Mouse (Mus musculus) lung, embryonic 15.5 days (tissue): Measurements from ENCODE around the gene Rcor1. TPM values are rescaled to one million over a fixed set of nuclear protein-coding genes. Genes with fewer than 3 reads are reported as not detected.

Source experiments
- ATAC-seq: fragments of 200-750 bp; cut with Nextera tagmentation; 2 replicates; pipeline ENCODE4 v1.8.0; 2017; ENCODE audit warnings: moderate number of reproducible peaks, borderline replicate concordance; ENCODE audit not compliant: low FRiP score, low TSS enrichment; ENCODE audit errors: extremely low read depth
- H3K27ac ChIP-seq: fragments of 300-500 bp; sonication (generic); 2 replicates; pipeline ENCODE4 v1.5.1; 2015; ENCODE audit warnings: moderate library complexity, mild to moderate bottlenecking, inconsistent platforms
- H3K27me3 ChIP-seq: fragments of 300-500 bp; sonication (generic); 2 replicates; pipeline ENCODE4 v1.6.1; 2015; ENCODE audit warnings: inconsistent platforms
- H3K36me3 ChIP-seq: fragments of 300-500 bp; sonication (generic); 2 replicates; pipeline ENCODE4 v1.6.1; 2015; ENCODE audit warnings: inconsistent platforms
- H3K4me1 ChIP-seq: fragments of 300-500 bp; sonication (generic); 2 replicates; pipeline ENCODE4 v1.6.1; 2015; ENCODE audit warnings: inconsistent platforms
- H3K4me2 ChIP-seq: fragments of 300-500 bp; sonication (generic); 2 replicates; pipeline ENCODE4 v1.6.1; 2015; ENCODE audit warnings: inconsistent platforms, mild to moderate bottlenecking, moderate library complexity
- H3K4me3 ChIP-seq: fragments of 300-500 bp; sonication (generic); 2 replicates; pipeline ENCODE4 v1.5.1; 2015; ENCODE audit warnings: mild to moderate bottlenecking, inconsistent platforms
- H3K9ac ChIP-seq: fragments of 300-500 bp; sonication (generic); 2 replicates; pipeline ENCODE4 v1.6.1; 2015; ENCODE audit warnings: inconsistent platforms
- H3K9me3 ChIP-seq: fragments of 300-500 bp; sonication (generic); 2 replicates; pipeline ENCODE4 v1.6.1; 2016; ENCODE audit warnings: inconsistent platforms
- WGBS: fragments of 180-500 bp; shearing (Covaris S2); methylation state at CpG from one replicate; pipeline ENCODE4 v1.1.7; 2015; 5-methylcytosine and 5-hydroxymethylcytosine counted together
- polyA plus RNA-seq: library from polyadenylated mRNA; unstranded; fragments of >200 nt; fragmentation: Nextera tagmentation; extraction: Ambion mirVana; gene quantifications from 2 replicates; pipeline ENCODE4 v1.2.1, GENCODE M21; 2015

The Rcor1 gene
- polyA plus RNA-seq, 1 experiment from 2014 or later, result 10.9 TPM

DNA sequence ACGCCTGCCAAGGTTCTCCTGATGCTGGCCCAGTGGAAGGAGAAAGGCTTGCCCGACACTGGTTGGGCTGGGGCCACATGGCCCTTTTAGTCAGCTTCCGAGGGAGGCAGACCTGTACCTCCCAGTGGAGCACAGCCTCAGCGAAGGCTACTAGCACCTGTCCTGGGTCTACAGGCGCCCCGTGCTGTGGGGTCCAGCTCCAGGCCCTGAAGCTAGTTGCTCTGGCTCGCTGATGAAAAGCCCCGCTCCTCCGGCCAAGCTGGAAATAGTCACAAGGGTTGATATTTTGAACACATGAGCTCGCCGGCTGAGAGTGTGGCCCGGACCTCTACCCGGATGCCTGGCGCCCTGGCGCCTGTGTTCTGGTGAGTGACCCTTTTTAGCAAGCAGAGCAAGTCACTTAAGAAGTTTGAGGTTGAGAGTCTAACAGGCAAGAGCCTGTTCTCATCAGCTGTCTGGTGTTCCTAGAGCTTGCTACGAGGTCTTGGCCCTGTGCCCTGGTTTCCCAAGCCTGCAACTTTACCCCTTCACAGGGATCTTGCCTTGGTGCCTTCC, 104.4 kb downstream of the Rcor1 start:
- Histone ChIP-seq H3K9ac (no peak overlapping the region), H3K4me1 (peaks cover 16% of the 10 kb centered on the region), H3K9me3 (no peaks in the 10 kb centered on the region), H3K27me3 (no peaks in the 10 kb centered on the region), H3K36me3 (no peaks in the 10 kb centered on the region), H3K4me3 (no peak overlapping the region), H3K4me2 (peak overlapping the region; percentile 28), H3K27ac (peak overlapping the region; percentile 54)
- ATAC-seq, result 0 out of 2 replicates have a peak, but pooled peaks have one; percentile 4
- WGBS, result 56% methylated on average over 16 of the region's 16 CpGs

DNA sequence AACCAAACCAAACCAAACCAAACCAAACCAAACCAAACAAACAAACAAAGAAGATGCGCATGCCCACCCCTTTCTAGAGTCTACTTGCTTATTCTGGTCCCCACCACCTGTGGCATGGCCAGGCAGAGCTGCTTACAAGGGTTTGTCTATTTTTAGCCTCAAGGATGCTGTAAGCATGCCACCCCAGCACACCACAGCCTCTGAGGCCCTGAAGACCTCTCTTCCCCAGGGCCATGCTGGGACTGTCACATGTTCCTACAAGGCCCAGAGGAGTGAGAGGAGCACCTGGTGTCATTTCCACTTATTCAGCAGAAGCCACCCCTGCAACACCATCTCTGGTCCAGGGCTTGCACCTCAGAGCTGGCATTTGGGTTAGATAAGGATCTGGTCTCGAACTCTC, 105.4 kb downstream of the Rcor1 start:
- peaks cover 16% of the 10 kb centered on the region for H3K4me1 ChIP-seq
- WGBS, result 85% methylated on average over 2 of the region's 2 CpGs
- no peak overlapping the region for H3K4me3 ChIP-seq
- H3K9me3 ChIP-seq, result no peaks in the 10 kb centered on the region
- H3K9ac ChIP-seq, result no peak overlapping the region
- no peaks in the 10 kb centered on the region for H3K36me3 ChIP-seq
- no peak overlapping the region for H3K4me2 ChIP-seq
- H3K27ac ChIP-seq, result no peak overlapping the region
- ATAC-seq, result no peak
- H3K27me3 ChIP-seq, result no peaks in the 10 kb centered on the region

DNA sequence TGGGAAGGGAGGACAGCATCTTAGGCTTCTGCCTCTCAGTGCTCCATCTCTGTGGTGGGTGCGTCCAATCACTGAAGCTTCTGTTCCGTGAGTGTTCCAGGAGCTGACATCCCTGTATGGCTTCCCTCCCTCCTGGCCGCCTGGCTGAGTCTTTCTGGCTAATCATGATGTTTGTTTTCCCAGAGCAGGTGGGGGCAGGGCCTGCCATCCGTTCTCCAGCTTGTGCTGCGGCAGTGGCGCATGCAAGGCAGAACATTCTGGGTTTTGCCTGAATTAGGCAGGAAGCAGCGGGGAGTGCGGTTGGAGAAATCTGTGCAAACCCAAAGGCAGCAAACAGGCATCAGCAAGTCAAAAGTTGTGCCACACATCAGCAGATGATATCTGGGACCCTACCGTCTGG, 106.1 kb downstream of the Rcor1 start:
- no peak for ATAC-seq
- H3K27me3 ChIP-seq, result no peaks in the 10 kb centered on the region
- H3K36me3 ChIP-seq, result no peaks in the 10 kb centered on the region
- H3K4me2 ChIP-seq, result no peak overlapping the region
- WGBS, result 29% methylated on average over 9 of the region's 9 CpGs
- H3K9me3 ChIP-seq, result no peaks in the 10 kb centered on the region
- H3K4me3 ChIP-seq, result no peak overlapping the region
- H3K4me1 ChIP-seq, result peaks cover 19% of the 10 kb centered on the region
- no peak overlapping the region for H3K27ac ChIP-seq
- H3K9ac ChIP-seq, result no peak overlapping the region

DNA sequence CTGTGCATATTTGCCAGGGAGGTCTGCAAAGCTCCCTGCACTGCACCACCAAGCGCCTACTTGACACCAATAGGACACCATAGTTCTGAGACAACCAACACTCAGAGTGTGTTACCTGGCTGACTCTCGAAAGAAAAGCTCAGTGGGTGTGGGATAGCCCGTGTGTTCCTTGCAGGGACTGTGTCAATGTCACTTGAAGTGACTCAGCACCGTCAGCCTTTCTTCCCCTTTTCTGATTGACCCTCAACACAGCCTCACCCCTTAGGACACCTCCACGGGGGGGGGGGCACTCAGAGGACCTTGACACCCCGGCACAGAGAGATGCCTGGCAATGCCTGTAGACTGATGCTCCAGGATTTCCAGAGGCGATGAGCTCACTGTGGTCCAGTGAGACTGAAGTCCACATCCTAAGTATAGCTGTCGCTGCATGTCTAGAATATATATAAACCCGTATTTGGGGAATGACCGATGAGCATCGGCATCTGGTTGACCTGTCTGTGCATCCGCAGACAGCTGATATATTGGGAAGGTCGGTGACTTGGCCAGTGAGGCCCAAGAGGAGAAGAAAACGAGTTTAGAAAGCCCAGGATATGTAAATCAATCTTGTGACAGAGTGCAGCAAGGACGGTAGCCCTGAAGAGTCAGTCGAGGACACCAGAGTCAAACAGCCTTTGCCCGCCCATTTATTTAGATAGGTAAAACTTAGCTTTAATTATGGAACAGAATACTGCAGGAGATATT, 110.5 kb downstream of the Rcor1 start:
- no peak overlapping the region for H3K9ac ChIP-seq
- no peak overlapping the region for H3K27ac ChIP-seq
- peaks cover 12% of the 10 kb centered on the region for H3K4me1 ChIP-seq
- H3K4me2 ChIP-seq, result no peak overlapping the region
- no peak overlapping the region for H3K4me3 ChIP-seq
- no peaks in the 10 kb centered on the region for H3K9me3 ChIP-seq
- no peaks in the 10 kb centered on the region for H3K36me3 ChIP-seq
- no peak for ATAC-seq
- WGBS, result 51% methylated on average over 17 of the region's 17 CpGs
- no peaks in the 10 kb centered on the region for H3K27me3 ChIP-seq

DNA sequence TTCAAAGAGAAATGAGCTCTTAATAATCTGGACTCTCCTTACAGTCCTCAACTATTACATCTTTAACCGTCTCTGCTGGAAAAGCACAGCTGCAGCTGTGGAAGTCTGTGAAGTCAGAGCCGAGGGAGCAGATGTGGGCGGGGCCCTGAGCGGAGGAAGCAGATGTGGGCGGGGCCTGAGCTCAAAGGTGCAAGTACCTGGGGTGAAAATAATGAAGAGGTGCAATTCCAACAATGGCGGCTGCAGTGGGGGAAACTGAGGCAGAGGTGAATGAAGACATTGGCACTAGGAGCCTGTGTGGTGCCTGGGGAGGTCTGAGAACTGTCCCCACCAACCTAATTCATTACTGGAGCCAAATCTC, 111.1 kb downstream of the Rcor1 start:
- H3K36me3 ChIP-seq, result no peaks in the 10 kb centered on the region
- peaks cover 12% of the 10 kb centered on the region for H3K4me1 ChIP-seq
- no peak for ATAC-seq
- no peaks in the 10 kb centered on the region for H3K9me3 ChIP-seq
- H3K27me3 ChIP-seq, result no peaks in the 10 kb centered on the region
- H3K4me2 ChIP-seq, result no peak overlapping the region
- H3K9ac ChIP-seq, result no peak overlapping the region
- no peak overlapping the region for H3K27ac ChIP-seq
- H3K4me3 ChIP-seq, result no peak overlapping the region
- WGBS, result 2% methylated on average over 6 of the region's 6 CpGs

DNA sequence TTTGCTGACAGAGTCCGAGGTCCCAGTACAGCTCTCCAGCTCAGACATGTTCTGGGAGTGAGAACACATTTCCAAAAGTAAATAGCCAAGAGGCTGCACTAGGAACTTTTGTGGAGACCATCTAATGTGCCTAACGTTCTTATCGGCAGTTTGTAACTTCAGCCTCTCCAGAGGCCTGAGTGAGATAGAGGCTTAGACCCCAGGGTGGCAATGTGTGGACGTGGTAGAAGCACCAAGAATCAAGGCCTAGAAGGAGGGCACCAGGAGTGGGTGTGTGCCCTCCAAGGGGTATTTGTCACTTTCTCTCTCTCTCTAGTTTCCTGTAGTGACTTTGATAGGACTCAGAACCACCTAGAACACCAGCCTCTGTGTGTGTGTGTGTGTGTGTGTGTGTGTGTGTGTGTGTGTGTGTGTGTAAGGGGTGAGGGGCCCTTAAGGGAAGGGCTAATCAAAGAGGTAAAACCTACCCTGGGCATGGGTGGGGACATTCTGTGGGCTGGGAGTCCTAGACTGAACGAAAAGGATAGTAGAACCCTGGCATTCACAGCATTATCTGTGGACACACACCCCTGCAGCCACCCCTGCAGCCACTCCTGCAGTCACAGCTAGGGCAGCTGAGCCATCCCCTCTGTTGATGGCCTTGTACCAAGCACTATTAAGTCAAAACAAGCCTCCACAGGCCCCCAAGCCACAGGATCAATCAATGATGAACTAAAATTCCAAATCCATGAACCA, 112.4 kb downstream of the Rcor1 start:
- Histone ChIP-seq H3K9me3 (no peaks in the 10 kb centered on the region), H3K27ac (no peak overlapping the region), H3K36me3 (no peaks in the 10 kb centered on the region), H3K4me2 (no peak overlapping the region), H3K4me1 (peaks cover 12% of the 10 kb centered on the region), H3K4me3 (no peak overlapping the region), H3K27me3 (no peaks in the 10 kb centered on the region), H3K9ac (no peak overlapping the region)
- WGBS, result 73% methylated on average over 5 of the region's 5 CpGs
- no peak for ATAC-seq

DNA sequence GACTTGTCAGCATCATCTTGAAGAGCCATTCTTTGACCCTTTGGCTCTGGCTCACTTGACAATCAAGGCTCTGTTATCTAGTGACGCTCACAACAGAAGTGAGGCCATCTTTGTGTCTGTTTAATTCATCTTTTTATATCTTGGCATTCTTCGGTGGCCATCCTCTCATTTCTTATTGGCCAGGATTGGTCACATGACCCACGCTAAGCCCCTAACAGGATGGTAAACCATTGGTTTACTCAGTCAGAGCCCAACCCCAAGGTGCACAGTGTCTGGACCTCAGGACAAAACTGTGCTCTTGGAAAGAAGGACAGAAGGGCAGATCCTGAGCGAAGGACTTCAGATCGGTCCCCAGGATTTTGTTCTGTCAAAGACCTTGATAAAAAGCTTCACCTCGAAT, 113.4 kb downstream of the Rcor1 start:
- WGBS, result 84% methylated on average over 6 of the region's 6 CpGs
- H3K4me2 ChIP-seq, result no peak overlapping the region
- H3K27ac ChIP-seq, result no peak overlapping the region
- H3K9me3 ChIP-seq, result no peaks in the 10 kb centered on the region
- no peak overlapping the region for H3K4me3 ChIP-seq
- no peaks in the 10 kb centered on the region for H3K36me3 ChIP-seq
- ATAC-seq, result no peak
- H3K4me1 ChIP-seq, result peaks cover 12% of the 10 kb centered on the region
- H3K9ac ChIP-seq, result no peak overlapping the region
- no peaks in the 10 kb centered on the region for H3K27me3 ChIP-seq

DNA sequence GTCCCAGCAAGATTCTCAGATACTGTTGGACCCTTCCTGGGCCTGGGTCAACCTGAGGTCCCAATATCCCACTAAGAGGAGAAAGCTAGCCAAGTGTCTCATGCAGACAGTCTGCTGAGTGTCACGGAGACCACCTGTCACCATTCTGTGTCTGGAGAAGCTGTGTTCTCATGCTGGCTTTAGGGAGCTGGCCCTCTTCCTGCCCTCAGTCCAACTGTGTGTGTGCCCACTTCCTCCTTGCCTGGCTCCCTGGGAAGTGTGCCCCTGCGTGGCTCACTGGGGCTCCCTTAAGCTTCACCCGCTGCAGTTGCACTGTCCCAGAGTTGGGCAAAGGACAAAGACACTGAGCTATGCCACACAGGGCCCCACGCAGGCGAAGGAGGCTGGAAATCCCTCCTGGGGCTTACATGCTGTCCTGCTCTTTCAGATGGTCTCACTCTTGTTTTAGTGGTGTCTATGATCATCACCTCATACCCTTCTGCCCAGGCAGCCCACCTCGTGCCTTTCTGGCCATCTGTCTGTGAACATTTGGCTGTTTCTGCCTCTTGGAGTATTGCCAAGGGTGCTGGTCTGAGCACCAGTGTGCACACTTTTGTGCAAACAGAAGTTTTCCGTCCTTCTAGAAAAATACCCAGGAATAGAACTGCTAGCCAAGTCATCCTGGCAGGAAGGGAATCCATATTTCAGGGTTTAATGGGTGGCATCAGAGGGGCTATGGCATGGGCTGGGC, 114.0 kb downstream of the Rcor1 start:
- Histone ChIP-seq H3K4me3 (no peak overlapping the region), H3K9ac (no peak overlapping the region), H3K9me3 (no peaks in the 10 kb centered on the region), H3K4me1 (peaks cover 12% of the 10 kb centered on the region), H3K27me3 (no peaks in the 10 kb centered on the region), H3K27ac (no peak overlapping the region), H3K4me2 (no peak overlapping the region), H3K36me3 (no peaks in the 10 kb centered on the region)
- WGBS, result 61% methylated on average over 7 of the region's 7 CpGs
- ATAC-seq, result no peak

DNA sequence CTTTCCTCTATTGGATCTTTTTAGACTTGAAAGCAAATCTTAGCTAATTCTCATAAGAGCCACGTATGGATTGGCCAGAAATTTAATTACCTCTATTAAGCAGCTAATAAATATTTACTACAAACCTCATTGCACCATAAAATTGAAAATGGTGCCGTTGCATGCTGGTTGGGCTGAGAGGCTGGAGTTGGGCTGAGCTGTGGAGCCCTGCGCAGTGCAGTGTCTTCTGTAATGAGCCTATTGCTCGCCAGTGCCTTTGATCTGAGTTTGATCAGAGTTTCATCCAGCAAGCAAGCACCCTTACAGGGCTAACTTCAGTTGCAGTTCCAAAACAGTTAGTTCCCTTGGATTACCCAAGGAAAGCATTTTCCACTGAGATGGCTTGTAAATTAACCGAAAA, 114.8 kb downstream of the Rcor1 start:
- 55% methylated on average over 5 of the region's 5 CpGs for WGBS
- Histone ChIP-seq H3K9ac (no peak overlapping the region), H3K27me3 (no peaks in the 10 kb centered on the region), H3K9me3 (no peaks in the 10 kb centered on the region), H3K4me1 (peaks cover 12% of the 10 kb centered on the region), H3K4me3 (no peak overlapping the region), H3K27ac (no peak overlapping the region), H3K36me3 (no peaks in the 10 kb centered on the region), H3K4me2 (no peak overlapping the region)
- ATAC-seq, result no peak

DNA sequence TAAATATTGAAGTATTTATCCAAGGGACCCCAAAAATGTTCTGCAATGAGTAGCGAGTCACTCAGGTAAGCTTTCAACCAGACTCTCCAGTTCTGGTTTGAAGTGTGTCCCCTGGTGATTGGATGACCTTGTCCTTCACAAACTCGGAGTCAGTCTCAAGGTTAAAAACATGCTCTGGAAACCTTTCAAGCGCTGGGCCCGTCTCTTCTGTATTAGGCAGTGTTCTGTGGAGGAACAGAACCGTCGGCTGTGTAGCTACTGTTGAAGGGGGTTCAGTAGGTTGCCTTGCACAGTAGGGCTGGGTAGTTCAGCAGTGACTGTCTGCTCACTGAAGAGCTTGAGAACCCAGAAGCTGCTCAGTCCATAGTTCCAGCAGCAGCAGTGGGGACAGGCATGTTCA, 115.5 kb downstream of the Rcor1 start:
- Histone ChIP-seq H3K9me3 (no peaks in the 10 kb centered on the region), H3K27me3 (no peaks in the 10 kb centered on the region), H3K4me1 (peaks cover 13% of the 10 kb centered on the region), H3K4me2 (no peak overlapping the region), H3K36me3 (no peaks in the 10 kb centered on the region), H3K4me3 (no peak overlapping the region), H3K9ac (no peak overlapping the region), H3K27ac (no peak overlapping the region)
- WGBS, result 78% methylated on average over 6 of the region's 6 CpGs
- ATAC-seq, result no peak

DNA sequence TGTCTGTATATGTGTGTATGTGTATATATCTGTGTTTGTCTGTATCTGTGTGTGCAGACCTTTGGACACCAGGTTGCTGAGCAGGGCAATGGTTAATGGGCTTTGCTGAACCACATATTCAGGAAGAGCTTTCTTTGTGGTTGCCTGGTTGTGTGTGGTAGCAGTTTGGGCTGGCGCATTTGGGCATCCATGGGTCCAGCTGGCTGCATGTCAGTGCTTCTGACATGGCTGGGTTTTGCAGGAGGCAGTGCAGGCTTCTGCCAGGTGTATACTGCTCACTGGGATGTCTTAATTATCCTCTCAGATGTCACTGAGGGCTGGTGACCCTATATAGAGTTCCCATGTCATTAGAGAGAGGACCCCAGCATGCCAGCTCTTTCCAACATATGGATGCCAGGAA, 116.6 kb downstream of the Rcor1 start:
- Histone ChIP-seq H3K27ac (no peak overlapping the region), H3K9ac (no peak overlapping the region), H3K27me3 (no peaks in the 10 kb centered on the region), H3K36me3 (no peaks in the 10 kb centered on the region), H3K4me1 (peaks cover 15% of the 10 kb centered on the region), H3K9me3 (no peaks in the 10 kb centered on the region), H3K4me2 (no peak overlapping the region), H3K4me3 (no peak overlapping the region)
- WGBS, result 90% methylated on average over 1 of the region's 1 CpGs
- no peak for ATAC-seq
